Mouse (Mus musculus) kidney, adult 2 months (tissue): ENCODE results near the gene Btnl6.

Source experiments
- CTCF ChIP-seq: fragments of 200-500 bp; conservative IDR thresholded peaks from 2 replicates; pipeline ENCODE4 v1.5.1; 2011; ENCODE audit warnings: low read depth, mild to moderate bottlenecking, control low read depth, low read length, moderate library complexity, mixed read lengths; ENCODE audit not compliant: insufficient read depth, insufficient read length
- POLR2A ChIP-seq: fragments of 200-500 bp; IDR thresholded peaks from one replicate; pipeline ENCODE4 v1.6.1; 2011; ENCODE audit warnings: low read depth, low read length, control low read depth

- TF ChIP-seq CTCF (no peak), POLR2A (no peak)
Observed at GRCm38 (mm10) chr17:34561200-34561599, 44.0 kb upstream of the Btnl6 start.
